Mouse (Mus musculus) E14TG2a.4 (cell line): Measurements from ENCODE around the gene Tenm3.

Experiments
- H3K27me3 ChIP-seq: 2 replicates; pipeline ENCODE4 v1.6.1; 2014; ENCODE audit warnings: low read length, control low read depth; ENCODE audit not compliant: insufficient read depth
- H3K36me3 ChIP-seq: 2 replicates; pipeline ENCODE4 v1.6.1; 2014; ENCODE audit warnings: low read length, control low read depth; ENCODE audit not compliant: insufficient read depth
- H3K4me1 ChIP-seq: replicated peaks from 2 replicates; pipeline ENCODE4 v1.6.1; 2014; ENCODE audit warnings: low read depth, low read length, control low read depth
- H3K4me3 ChIP-seq: replicated peaks from 2 replicates; pipeline ENCODE4 v1.5.1; 2014; ENCODE audit warnings: mild to moderate bottlenecking, low read length
- H3K9me3 ChIP-seq: 2 replicates; pipeline ENCODE4 v1.6.1; 2014; ENCODE audit warnings: low read length, control low read depth
- CTCF ChIP-seq: conservative IDR thresholded peaks from 2 replicates; pipeline ENCODE4 v1.5.1; 2014; ENCODE audit warnings: low read length
- NANOG ChIP-seq: IDR thresholded peaks from 2 replicates; pipeline ENCODE4 v1.6.1; 2014; ENCODE audit warnings: borderline replicate concordance, low read length, mixed read lengths
- POU5F1 ChIP-seq: IDR thresholded peaks from 2 replicates; pipeline ENCODE4 v1.6.1; 2014; ENCODE audit warnings: low read length, borderline replicate concordance

Tenm3 gene

DNA sequence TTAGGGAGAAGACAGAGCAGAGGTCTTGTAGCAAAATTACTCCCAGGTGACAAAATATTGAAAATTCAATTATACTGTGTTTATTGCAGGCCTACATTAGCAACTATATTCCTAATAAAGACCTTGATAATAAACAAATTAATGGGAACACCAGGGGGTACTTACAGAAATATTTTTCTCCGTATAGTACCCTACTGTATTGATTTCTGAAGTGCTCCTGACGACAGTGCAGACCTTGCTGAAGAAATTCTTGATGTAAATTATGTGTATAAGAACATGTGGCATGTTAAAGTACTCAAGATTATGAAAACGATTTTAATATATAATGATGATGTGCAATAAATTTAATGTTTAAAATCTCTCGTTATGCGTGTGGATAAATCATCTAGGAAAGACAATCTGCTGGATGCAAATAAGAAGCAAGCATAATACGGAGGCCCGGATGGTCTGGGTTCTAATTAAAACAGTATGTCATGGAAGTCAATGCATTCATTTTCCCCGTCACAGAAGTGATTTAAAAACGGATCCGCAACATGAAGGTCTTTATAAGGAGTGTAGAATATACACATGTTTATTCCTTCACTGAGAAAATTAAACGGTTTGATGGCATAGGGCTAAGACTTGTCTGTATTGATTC, 221.1 kb downstream of the Tenm3 start:
- no peaks in the 10 kb centered on the region for H3K27me3 ChIP-seq
- H3K4me1 ChIP-seq, result no peaks in the 10 kb centered on the region
- TF ChIP-seq CTCF (no peak), NANOG (no peak)
- peaks cover 10% of the 10 kb centered on the region for H3K9me3 ChIP-seq
- no peak overlapping the region for H3K4me3 ChIP-seq
- no peaks in the 10 kb centered on the region for H3K36me3 ChIP-seq

DNA sequence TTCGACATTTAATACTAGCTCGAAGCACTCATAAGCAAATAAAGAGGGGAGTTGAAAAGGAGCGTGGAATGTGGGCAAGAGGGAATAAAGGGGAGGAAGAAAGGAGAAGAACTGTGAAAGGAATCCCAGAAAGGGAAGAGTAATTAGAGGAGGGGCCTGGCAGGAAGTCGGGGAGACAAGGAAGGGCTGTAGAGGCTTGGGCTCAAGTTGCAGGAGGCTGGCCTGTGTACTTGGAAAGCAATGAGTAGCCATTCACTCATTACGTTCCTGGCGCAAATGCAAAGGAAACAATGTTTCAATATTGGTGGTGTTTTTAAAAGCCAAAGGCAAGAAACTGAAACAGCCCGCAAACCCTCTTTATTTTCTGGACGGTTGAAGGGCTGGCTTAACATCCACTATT, 228.7 kb downstream of the Tenm3 start:
- Histone ChIP-seq H3K27me3 (no peaks in the 10 kb centered on the region), H3K4me1 (no peaks in the 10 kb centered on the region; the same call in 1 of the 2 replicates), H3K9me3 (peaks cover 22% of the 10 kb centered on the region), H3K36me3 (no peaks in the 10 kb centered on the region), H3K4me3 (no peak overlapping the region)
- TF ChIP-seq NANOG, result no peak
- no peak for TF ChIP-seq POU5F1

DNA sequence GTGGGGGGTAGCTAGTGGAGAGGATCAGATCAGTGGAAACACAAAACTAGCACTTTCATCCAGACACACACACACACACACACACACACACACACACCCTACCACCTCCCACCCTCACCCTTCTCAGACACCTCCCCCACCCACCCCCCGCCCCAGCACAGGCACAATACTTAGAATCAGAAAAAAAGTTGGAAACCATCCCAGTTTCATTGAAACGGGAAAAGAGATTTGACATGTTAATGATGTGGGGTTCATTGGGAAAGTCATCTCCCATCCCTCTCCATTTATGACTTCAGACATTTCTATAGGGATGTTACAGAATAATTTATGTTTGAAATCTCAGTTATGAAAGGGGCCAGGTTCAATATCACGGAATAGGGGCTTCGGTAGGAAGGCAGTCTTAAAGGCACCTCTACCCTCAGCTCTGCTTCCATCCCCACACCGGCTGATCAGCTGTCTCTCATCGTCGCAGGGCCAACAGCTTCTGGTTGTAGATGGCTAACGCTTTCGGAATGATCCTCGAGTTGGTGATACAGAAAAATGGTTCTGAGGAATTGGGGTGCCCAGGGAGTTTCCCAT, 231.7 kb downstream of the Tenm3 start:
- Histone ChIP-seq H3K36me3 (no peaks in the 10 kb centered on the region), H3K9me3 (peaks cover 7% of the 10 kb centered on the region), H3K27me3 (no peaks in the 10 kb centered on the region), H3K4me3 (no peak overlapping the region), H3K4me1 (no peaks in the 10 kb centered on the region; the same call in 1 of the 2 replicates)
- TF ChIP-seq NANOG, result no peak
- no peak for TF ChIP-seq POU5F1

DNA sequence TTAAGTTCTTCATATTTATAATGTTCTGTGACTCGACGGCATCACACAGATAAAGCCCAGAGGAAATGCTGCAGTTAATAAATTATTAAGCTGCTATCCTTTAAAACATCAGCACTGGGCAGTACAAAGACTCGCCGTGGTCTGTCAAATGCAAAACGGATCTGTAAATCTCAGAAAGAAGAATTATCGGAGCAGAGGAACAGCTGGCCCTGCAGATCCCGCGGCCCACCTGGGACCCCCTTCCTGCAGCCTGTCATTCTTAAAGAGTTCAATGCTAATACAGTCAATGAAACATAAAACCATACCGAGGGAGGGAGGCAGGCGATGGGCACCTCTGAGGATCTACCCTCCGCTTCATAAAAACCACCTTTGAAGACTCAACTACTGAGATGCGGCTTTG, 232.6 kb downstream of the Tenm3 start:
- peaks cover 7% of the 10 kb centered on the region for H3K9me3 ChIP-seq
- no peaks in the 10 kb centered on the region for H3K36me3 ChIP-seq
- H3K4me3 ChIP-seq, result no peak overlapping the region
- H3K27me3 ChIP-seq, result no peaks in the 10 kb centered on the region
- TF ChIP-seq NANOG (no peak), CTCF (no peak), POU5F1 (no peak)
- no peaks in the 10 kb centered on the region; the same call in 1 of the 2 replicates for H3K4me1 ChIP-seq

DNA sequence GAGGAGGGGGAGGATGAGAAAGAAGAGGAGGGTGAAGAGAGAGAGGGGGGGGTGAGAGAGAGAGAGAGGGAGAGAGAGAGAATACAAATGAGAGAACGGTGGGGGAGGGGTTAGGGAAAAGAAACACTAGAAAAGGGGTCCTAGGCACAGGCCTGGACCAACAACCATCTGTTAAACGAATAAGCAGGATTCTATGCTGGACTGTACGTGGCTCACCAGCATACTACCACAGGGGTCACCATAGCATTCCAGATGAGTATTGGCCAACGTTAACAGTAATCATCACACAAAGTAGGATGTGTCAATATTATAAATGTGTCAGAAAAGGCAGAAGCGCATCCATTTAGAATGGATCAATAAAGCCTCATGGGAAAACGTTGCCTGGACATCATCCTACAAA, 233.4 kb downstream of the Tenm3 start:
- no peaks in the 10 kb centered on the region for H3K27me3 ChIP-seq
- no peaks in the 10 kb centered on the region; the same call in 1 of the 2 replicates for H3K4me1 ChIP-seq
- TF ChIP-seq CTCF (no peak), NANOG (no peak), POU5F1 (no peak)
- H3K9me3 ChIP-seq, result peaks cover 7% of the 10 kb centered on the region
- H3K36me3 ChIP-seq, result no peaks in the 10 kb centered on the region
- no peak overlapping the region for H3K4me3 ChIP-seq

DNA sequence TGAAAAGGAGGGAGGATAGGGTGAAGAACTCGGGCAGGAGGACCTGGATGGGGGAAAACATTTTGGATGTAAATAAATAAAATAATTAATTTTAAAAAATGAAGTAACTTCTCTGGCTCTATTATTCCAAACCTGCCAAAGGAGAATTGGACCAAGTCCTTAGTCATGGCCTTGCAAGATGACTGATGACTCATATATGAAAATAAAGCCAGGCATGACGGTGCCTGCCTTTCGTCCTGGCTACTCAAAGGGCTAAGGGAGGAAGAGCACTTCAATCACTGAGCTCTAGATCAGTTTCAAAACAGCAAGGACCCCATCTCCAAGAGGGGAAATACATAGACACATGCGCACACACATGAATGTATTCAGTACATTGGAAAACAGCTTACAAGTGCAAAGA, 234.1 kb downstream of the Tenm3 start:
- no peaks in the 10 kb centered on the region for H3K36me3 ChIP-seq
- no peaks in the 10 kb centered on the region for H3K27me3 ChIP-seq
- TF ChIP-seq POU5F1 (no peak), NANOG (no peak), CTCF (no peak)
- peaks cover under 1% of the 10 kb centered on the region; the same call in 1 of the 2 replicates for H3K9me3 ChIP-seq
- H3K4me1 ChIP-seq, result no peaks in the 10 kb centered on the region; the same call in 1 of the 2 replicates
- no peak overlapping the region for H3K4me3 ChIP-seq

DNA sequence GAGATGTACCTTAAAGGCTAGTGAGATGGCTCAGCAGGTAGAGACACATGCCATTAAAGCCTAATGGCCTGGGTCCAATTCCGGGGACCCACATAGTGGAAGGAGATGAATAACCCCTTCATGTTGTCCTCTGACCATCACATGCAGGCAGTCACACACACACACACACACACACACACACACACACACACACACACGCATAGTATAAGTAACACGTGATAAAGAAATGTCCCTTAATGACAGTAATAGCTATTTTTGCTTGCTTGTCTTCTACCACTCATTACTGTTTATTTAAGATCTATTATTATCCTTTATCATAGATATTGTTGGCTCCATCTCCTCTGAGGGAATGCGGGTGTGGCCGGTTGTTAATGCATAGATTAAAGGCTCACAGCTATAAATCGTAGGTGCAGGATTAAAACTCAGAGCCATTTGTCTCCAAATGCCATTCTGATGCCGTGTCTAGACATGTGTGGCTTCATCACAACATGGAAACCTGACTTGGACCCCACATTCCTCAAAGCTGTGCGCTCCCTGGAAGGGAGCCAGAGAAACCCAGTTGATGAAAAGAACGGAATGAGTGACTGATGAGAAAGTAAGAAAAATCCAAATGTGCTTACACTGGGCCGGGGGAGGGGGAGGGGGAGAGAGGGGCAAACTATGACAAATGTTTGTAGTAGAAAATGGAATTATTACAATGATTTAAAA, 239.4 kb downstream of the Tenm3 start:
- Histone ChIP-seq H3K4me3 (no peak overlapping the region), H3K9me3 (no peaks in the 10 kb centered on the region), H3K4me1 (no peaks in the 10 kb centered on the region), H3K27me3 (no peaks in the 10 kb centered on the region), H3K36me3 (no peaks in the 10 kb centered on the region)
- TF ChIP-seq NANOG (no peak), CTCF (no peak), POU5F1 (no peak)

DNA sequence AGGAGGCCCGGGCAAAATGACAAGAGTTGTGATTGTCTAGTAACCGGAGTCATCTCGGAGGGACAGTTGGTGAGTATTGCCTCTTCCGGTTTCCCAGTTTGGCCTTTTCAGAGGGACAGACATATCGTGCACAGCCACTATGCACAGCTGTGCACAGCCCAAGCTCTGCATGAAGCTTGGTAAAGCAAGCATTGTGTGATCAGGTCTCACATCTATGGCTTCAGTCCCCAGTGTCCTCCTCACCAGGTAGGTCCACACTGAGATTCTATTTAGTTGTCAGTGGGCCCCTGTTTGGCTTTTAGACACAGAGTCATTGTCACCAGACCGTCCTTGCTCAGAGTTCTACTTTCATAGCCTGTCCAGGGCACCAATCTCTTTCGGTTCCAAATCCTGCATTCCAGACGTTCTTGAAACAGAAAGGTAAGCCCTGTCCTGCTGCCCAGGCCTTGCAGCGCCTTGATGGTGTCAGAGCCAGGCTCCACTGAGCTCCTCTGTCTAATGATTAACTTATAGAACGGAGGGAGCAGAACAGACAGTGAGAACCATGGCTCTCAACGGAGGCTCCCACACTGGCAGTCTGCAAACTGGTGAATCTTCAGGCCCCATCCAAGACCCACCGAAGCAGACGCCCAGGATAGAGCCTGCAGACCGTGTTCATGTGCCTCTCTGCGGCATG, 240.4 kb downstream of the Tenm3 start:
- TF ChIP-seq POU5F1 (no peak), CTCF (no peak), NANOG (no peak)
- no peak overlapping the region for H3K4me3 ChIP-seq
- no peaks in the 10 kb centered on the region for H3K27me3 ChIP-seq
- H3K4me1 ChIP-seq, result no peaks in the 10 kb centered on the region
- H3K9me3 ChIP-seq, result no peaks in the 10 kb centered on the region
- no peaks in the 10 kb centered on the region for H3K36me3 ChIP-seq
